Mouse (Mus musculus) mouse trophoblast stem cell (cell line): Measurements from ENCODE around the gene Rbm38.

Experiments
- in situ Hi-C, 2 experiments: fragments of 300-500 bp; cut with MseI, MboI; formaldehyde crosslinking; loops; 2 replicates in 1 of 2; 3 replicates in 1 of 2; pipeline ENCODE4 v1.15.1; 2025

The Rbm38 gene

GRCm38 (mm10) chr2:173014741-173015287 lies 5.5 kb upstream of the Rbm38 start:
- in situ Hi-C loops = no loop called here

GRCm38 (mm10) chr2:173017940-173018339 lies 2.4 kb upstream of the Rbm38 start:
- in situ Hi-C loops = no loop called here

GRCm38 (mm10) chr2:173018618-173019017 lies 1.7 kb upstream of the Rbm38 start:
- in situ Hi-C loops = no loop called here

GRCm38 (mm10) chr2:173019322-173019721 lies 976 bp upstream of the Rbm38 start:
- in situ Hi-C loops = no loop called here

DNA sequence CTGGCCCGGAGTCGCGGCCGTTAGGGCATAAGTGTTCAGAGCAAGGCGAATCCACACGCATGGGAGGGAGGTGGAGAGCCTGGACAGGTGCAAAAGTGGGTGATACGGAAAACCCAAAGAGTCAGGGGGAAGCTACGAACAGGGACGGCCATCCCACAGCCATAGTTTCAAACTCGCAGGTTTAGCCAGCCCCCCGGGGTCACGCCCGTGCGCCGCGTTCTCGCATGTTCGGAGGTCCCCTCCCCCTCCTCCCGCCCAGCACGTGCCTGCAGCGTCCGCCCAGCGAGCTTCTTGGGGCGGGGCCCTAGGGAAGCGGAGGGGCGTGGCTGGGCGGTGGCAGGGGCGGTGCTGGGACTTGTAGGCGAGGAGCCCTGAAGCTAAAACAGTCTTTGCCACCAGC lies 508 bp upstream of the Rbm38 start:
- in situ Hi-C loops = no loop called here

DNA sequence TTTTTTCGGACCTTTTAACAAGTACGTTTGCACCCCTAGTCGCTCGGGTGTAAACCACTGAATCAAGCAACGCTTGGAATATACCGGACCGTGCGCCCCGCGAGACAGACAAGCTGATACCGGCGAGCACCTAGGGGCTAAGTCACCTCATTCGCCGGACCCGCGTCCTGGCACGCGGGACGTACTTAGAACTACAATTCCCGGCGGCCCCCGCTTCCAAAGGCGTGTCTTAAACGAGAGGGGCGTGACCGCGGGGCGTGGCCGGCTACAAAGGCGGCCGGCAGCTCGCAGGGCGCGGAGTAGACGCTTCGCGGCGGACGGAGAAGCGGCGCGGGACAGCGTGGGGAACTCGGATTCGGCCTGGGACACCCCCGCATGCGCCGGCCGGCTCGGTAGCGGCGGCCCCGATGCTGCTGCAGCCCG lies 1.3 kb downstream of the Rbm38 start:
- in situ Hi-C loops = no loop called here

- in situ Hi-C loops = no loop called here
These were observed 1.9 kb downstream of the Rbm38 start for GRCm38 (mm10) chr2:173022056-173022681.

GRCm38 (mm10) chr2:173022813-173023212 lies 2.5 kb downstream of the Rbm38 start:
- in situ Hi-C loops = no loop called here

DNA sequence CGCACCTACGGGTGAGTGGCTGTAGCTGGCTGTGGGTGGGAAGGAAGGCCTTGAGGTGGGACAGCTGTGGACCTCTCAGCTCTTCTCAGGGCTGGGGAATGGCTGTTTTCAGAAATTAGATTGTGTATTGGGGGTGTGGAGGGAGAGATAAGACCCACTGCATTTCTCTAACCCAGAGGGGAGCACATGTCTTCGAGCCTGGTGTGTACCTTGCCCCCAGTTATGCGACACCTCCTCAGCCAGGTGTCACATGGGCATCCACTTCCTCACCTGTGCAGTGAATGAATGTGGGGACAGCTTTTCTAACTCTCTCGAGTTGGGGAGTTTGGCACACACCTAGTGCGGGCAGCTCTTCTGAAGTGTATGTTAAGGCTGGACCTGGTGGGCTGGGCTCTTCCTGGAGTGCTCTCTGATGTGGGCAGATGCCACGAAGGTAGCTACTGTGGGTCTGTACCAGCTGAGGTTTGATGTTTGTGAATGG lies 3.1 kb downstream of the Rbm38 start:
- in situ Hi-C loops = no loop called here

- in situ Hi-C loops = no loop called here
These were observed 3.7 kb downstream of the Rbm38 start for GRCm38 (mm10) chr2:173023966-173024365.

DNA sequence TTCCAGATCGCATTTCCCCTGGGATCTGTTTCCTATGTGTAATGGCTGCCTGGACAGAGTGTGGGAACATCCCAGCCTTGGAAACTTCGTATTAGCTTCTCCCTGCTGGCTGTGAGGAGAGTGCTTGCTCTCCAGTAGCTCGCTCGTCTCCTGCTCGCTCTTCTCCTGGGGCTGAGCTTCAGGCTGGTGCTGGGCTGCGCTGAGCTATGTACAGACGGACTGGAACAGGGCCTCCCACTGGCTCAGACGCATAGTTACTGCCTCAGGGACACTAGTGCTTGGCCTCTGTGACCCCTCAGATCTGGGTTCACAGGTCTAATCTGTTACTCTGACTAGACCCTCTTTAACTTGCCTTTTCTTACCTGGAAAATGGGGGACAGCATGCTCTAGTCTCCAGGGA lies 4.1 kb downstream of the Rbm38 start:
- in situ Hi-C loops = no loop called here

DNA sequence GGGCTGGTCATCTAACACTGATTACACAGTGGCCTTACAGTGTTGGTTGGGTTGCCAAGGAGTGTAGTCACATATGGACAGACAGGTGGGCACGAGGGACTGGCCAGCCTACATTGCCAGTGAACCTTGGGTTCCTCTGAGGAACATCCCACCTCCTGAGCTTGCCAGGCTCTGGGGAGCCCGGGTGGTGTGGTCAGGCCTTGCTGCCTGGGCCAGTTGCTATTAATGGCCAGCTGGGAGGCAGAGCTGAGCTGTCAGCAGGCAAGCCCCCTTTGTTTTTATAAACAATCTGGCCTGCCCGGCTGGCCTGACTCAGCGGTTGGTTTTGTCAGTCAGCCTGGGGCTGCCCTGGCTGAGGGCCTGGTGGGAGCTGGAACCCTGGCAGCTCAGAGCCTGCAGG lies 4.6 kb downstream of the Rbm38 start:
- in situ Hi-C loops = no loop called here

GRCm38 (mm10) chr2:173026286-173026685 lies 6.0 kb downstream of the Rbm38 start:
- in situ Hi-C loops = no loop called here

- in situ Hi-C loops = no loop called here
These were observed 6.4 kb downstream of the Rbm38 start for GRCm38 (mm10) chr2:173026688-173027131.

- in situ Hi-C loops = no loop called here
These were observed 7.0 kb downstream of the Rbm38 start for GRCm38 (mm10) chr2:173027169-173027823.

GRCm38 (mm10) chr2:173027824-173028495 lies 7.7 kb downstream of the Rbm38 start:
- in situ Hi-C loops = no loop called here

- in situ Hi-C loops = no loop called here
These were observed 8.3 kb downstream of the Rbm38 start for GRCm38 (mm10) chr2:173028508-173029031.

DNA sequence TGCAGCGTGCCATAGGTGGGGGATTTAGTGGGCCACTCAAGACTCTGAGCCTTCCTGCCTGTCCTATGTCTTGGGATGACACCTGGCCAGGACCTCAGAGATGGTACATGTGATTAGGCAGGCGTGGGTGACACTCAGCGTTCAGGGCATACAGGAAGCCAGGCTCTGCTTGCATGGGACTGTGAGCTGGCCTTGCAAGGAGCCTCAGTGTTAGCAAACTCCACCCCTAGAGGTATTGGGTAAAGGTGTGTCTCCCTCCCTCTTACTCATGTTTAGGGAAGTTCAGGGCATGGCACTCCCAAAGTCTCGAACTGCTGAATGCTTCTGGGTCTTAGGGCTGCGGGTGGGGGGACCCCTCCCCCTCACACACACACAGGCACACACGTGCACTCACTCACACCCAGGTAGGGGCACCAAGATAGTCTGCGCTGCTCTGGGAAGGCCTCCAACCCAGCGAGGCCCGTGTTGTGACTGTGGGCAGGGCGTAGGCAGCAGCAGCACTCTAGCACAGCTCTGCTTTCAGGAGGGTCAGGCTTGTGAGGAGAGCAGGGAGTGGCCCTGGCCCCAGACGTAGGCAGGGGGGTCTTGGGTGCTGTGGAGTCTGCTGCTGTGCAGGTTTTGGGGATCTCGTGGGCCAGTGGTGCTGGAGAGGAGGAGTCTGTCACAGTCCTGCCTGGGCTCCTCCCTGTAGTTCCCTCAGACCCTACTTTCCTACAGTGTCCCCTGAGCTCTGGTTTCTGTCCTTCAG lies 10.5 kb downstream of the Rbm38 start:
- in situ Hi-C loops = no loop called here

DNA sequence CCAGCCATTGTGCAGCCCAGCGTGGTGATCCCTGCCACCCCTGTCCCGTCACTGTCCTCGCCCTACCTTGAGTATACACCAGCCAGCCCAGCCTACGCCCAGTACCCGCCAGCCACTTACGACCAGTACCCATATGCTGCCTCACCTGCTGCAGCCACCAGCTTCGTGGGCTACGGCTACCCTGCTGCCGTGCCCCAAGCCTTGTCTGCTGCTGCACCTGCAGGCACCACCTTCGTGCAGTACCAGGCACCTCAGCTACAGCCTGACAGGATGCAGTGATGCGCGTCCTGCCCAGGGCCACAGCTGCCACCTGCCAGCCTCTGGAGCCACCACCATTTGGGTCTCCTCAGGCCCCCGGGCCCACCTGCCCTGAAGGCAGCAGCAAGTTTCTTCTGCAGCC lies 13.2 kb downstream of the Rbm38 start:
- in situ Hi-C loops = no loop called here

DNA sequence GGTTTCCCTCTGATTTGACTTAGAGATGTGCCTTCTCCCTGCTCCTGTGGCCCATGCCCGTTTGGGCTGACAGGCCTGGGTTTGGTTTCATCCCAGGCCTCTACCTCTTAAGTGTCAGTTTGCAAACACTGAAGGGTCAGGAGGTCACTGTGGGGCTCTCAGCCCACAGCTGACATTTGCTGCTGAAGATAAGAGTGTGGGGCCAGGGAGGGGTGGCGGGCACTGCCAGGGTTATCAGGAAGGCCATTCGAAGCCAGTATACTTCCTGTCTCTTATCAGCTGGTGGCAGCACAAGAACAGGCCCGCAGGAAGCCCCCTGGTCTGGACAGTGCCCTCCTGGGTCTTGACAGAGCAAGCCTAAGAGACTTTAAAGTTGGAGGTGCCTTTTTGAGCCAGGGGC lies 14.7 kb downstream of the Rbm38 start:
- in situ Hi-C loops = no loop called here

DNA sequence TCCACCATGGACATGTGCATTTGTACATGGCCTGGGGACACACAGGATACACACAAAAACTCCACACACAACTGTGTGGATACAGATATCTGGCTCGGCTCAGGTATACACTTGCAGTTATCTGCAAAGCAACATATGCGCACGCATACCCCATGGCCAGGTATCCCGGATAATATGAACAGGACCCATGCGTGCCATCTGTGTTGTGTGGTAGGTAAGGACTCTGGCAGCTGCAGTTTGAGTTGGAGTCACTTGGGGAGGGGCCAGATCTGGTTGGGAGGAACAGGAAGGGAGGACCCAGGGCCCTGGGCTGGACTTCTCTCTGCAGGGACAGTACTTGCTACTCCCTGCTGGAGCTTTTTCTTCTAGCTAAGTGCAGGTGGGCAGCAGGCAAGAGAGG lies 15.4 kb downstream of the Rbm38 start:
- in situ Hi-C loops = no loop called here

DNA sequence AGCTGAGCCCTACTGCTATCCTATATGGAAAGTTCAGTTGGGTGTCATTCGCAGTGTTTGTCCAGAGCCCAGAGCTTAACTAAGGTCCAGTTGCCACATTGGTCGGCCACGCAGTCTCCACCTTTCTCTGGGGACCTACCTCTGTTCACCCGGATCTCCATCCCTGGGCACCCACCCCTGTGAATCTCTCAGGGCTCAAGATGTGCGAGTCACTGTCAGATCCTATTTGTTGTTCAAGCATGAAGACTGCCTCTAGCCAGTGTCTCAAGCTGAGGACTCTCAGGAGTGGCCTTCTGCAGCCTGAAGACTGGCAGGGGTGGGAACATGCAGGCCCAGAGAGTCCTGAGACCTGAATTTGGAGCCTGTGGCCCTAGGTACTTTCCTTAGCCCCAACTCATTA lies 15.8 kb downstream of the Rbm38 start:
- in situ Hi-C loops = no loop called here
